In the genomic region with DNA sequence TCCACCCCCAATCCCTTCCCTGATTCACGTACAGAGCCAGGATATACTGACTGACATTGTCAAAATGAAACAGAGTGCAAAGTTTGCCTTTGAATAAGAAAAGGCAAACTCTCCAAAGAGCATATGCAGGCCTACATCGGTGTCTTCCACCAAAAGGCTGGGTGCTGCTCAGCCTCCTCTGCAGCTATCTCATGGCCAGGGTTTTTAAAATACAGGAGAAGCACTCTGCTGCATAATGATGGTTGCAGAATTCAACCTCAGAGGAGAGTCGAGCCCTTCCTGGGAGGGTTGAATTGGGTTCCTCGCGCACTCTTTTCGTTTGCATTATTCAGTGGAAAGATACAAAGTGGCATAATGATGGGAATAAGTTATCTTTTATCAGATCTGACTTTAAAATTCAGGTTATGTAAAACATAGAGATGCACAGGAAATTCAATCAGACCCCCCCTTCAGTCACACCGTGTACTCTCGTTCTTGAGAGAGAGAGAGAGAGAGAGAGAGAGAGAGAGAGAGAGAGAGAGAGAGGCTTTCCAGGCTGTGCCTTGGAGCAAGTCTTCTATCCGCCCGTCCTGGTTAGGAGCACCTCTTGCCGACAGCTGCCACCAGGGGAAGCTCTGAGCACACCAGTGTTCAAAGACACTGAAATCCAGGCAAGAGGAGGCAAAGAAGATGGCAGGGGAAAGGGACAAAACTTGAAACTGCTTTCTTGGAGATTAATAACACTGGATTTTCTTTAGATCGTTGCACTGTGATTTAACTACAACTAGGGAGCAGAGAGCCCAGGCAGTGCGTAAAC, we compare ENCODE assay signal across 8 mouse cellular contexts.
DNase-seq lines count a peak whose midpoint lies in the region; TF ChIP-seq lines count a peak whose summit lies in the region.

No protein-coding gene starts in this region.

- no peaks in the 10 kb centered on the region for H3K36me3 ChIP-seq in heart, embryonic 10.5 days
- H3K36me3 ChIP-seq in hindbrain, embryonic 10.5 days: no peaks in the 10 kb centered on the region

- no peak for TF ChIP-seq POLR2A in olfactory bulb, adult 2 months (IDR thresholded peaks at IDR 0.05; ENCODE audit: insufficient read depth, low read depth, low read length)

- TF ChIP-seq CTCF in left cerebral cortex, adult 2 months (IDR thresholded peaks at IDR 0.05): peak; percentile 76
- 0 out of 2 replicates have a peak, but pooled peaks have one; percentile 18 for TF ChIP-seq CTCF in olfactory bulb, adult 2 months (IDR thresholded peaks at IDR 0.05; ENCODE audit: insufficient read depth, low read depth, low read length)

- peak; percentile 38 for DNase-seq in heart, postnatal 4 days
- no peak for DNase-seq in heart, embryonic 10.5 days (ENCODE audit: low spot score)
- DNase-seq in cerebellum, postnatal 36 days: peak; percentile 5 to 6
- DNase-seq in hindbrain, embryonic 10.5 days (ENCODE audit: low spot score): peak; percentile 65
- DNase-seq in left cerebral cortex, adult 2 months (ENCODE audit: extremely low spot score in 1 of 2, low spot score in 2 of 2): peak; percentile 56 to 62
- DNase-seq in urinary bladder, adult 18-20 months (ENCODE audit: low spot score in 2 of 2): no peak
- DNase-seq in MN1 (ENCODE audit: low spot score): no peak

- H3K27ac ChIP-seq in heart, embryonic 10.5 days: no peak overlapping the region
- peak overlapping the region; percentile 45; the same call in 1 of the 2 replicates for H3K27ac ChIP-seq in hindbrain, embryonic 10.5 days
- H3K27ac ChIP-seq in left cerebral cortex, adult 2 months: no peak overlapping the region
- no peak overlapping the region for H3K27ac ChIP-seq in olfactory bulb, adult 2 months (ENCODE audit: insufficient read depth, low read depth, low read length)

- H3K4me3 ChIP-seq in heart, embryonic 10.5 days: no peak overlapping the region
- no peak overlapping the region for H3K4me3 ChIP-seq in hindbrain, embryonic 10.5 days
- no peak overlapping the region for H3K4me3 ChIP-seq in left cerebral cortex, adult 2 months
- H3K4me3 ChIP-seq in olfactory bulb, adult 2 months (ENCODE audit: insufficient read depth, low read depth, low read length): no peak overlapping the region

- 60% methylated on average over 13 of the region's 13 CpGs for WGBS in heart, embryonic 10.5 days
- whole genome bisulfite sequencing in hindbrain, embryonic 10.5 days: 50% methylated on average over 13 of the region's 13 CpGs
- 38% methylated on average over 13 of the region's 13 CpGs for WGBS in olfactory bulb, adult 2 months

- intact Hi-C loops in left cerebral cortex, adult 2 months (cut with DNase I): loop anchor here (5.0 kb wide), 1 partner anchor 151 kb away; no protein-coding TSS in a partner anchor

- H3K4me1 ChIP-seq in heart, embryonic 10.5 days: no peaks in the 10 kb centered on the region
- peaks cover 5% of the 10 kb centered on the region; the same call in 1 of the 2 replicates for H3K4me1 ChIP-seq in hindbrain, embryonic 10.5 days (replicated peaks)
- H3K4me1 ChIP-seq in olfactory bulb, adult 2 months (ENCODE audit: control insufficient read depth, insufficient read depth, low read length): no peaks in the 10 kb centered on the region

- H3K9me3 ChIP-seq in heart, embryonic 10.5 days: no peaks in the 10 kb centered on the region
- no peaks in the 10 kb centered on the region for H3K9me3 ChIP-seq in hindbrain, embryonic 10.5 days

- no peaks in the 10 kb centered on the region for H3K27me3 ChIP-seq in heart, embryonic 10.5 days (ENCODE audit: insufficient read depth, poor library complexity, severe bottlenecking)
- no peaks in the 10 kb centered on the region for H3K27me3 ChIP-seq in hindbrain, embryonic 10.5 days (ENCODE audit: insufficient read depth, poor library complexity, severe bottlenecking)

Comparison
In these comparisons a context has a peak if more than half of its experiments do, and no peak if none do; other contexts are left out.
1. DNase-seq: peak in heart, postnatal 4 days (single experiment), cerebellum, postnatal 36 days (2 of 2), hindbrain, embryonic 10.5 days (single experiment) and left cerebral cortex, adult 2 months (2 of 2); none in heart, embryonic 10.5 days (single experiment), urinary bladder, adult 18-20 months (0 of 2) and MN1 (single experiment).